12 mouse cellular contexts compared by ENCODE assay signal in genomic region chr11:79183400-79183799, GRCm38 (mm10).
"Had no signal": no experiment of that assay in that cellular context is flagged by ENCODE, and none has a peak within 500 bp of the region (broad histone marks: within the 10 kb centered on the region; RNA-seq: fewer than 3 reads in every experiment).

No protein-coding gene starts in this region.

- H3K4me2 ChIP-seq: lung, embryonic 14.5 days; midbrain, embryonic 12.5 days; midbrain, embryonic 15.5 days; neural tube, embryonic 13.5 days; neural tube, embryonic 15.5 days had no signal

- H3K4me1 ChIP-seq: midbrain, embryonic 10.5 days; midbrain, embryonic 12.5 days; midbrain, embryonic 15.5 days; neural tube, embryonic 13.5 days; neural tube, embryonic 15.5 days had no signal

- H3K4me3 ChIP-seq: midbrain, embryonic 10.5 days; midbrain, embryonic 12.5 days; midbrain, embryonic 15.5 days; myocyte; neural tube, embryonic 13.5 days; neural tube, embryonic 15.5 days had no signal

- H3K36me3 ChIP-seq: midbrain, embryonic 10.5 days; midbrain, embryonic 12.5 days; midbrain, embryonic 15.5 days; neural tube, embryonic 13.5 days; neural tube, embryonic 15.5 days had no signal

- H3K27ac ChIP-seq: liver, embryonic 14.5 days; midbrain, embryonic 10.5 days; midbrain, embryonic 12.5 days; midbrain, embryonic 15.5 days; neural tube, embryonic 13.5 days; neural tube, embryonic 15.5 days had no signal

- ATAC-seq: midbrain, embryonic 15.5 days had no signal

- H3K27me3 ChIP-seq: midbrain, embryonic 12.5 days; midbrain, embryonic 15.5 days; neural tube, embryonic 13.5 days; neural tube, embryonic 15.5 days had no signal

- H3K9ac ChIP-seq: liver, embryonic 14.5 days; lung, embryonic 14.5 days; midbrain, embryonic 12.5 days; midbrain, embryonic 15.5 days; neural tube, embryonic 13.5 days; neural tube, embryonic 15.5 days had no signal

- H3K9me3 ChIP-seq: midbrain, embryonic 10.5 days; midbrain, embryonic 12.5 days; midbrain, embryonic 15.5 days; neural tube, embryonic 13.5 days; neural tube, embryonic 15.5 days had no signal

- DNase-seq: lung, embryonic 14.5 days; spleen, adult 18-20 months; thymus, adult 2 months; thymus, postnatal 25 days; thymus, postnatal 4 days had no signal
